Mouse (Mus musculus): Measurements from ENCODE around the gene Coil.

- TF ChIP-seq POLR2A (IDR thresholded peaks at IDR 0.05; ENCODE audit: control insufficient read depth, low read depth, low read length) (no peak), CTCF (IDR thresholded peaks at IDR 0.05; ENCODE audit: control insufficient read depth, insufficient read depth, insufficient replicate concordance, low read depth, low read length) (no peak)
Measured at GRCm38 (mm10) chr11:88951576-88951975, 18.5 kb upstream of the Coil start.

All from testis, adult 2 months (tissue).